Mouse (Mus musculus) limb, embryonic 14.5 days (tissue): ENCODE data around the gene Vat1l. TPM values are rescaled to one million over a fixed set of nuclear protein-coding genes. Genes with fewer than 3 reads are reported as not detected.

Experiments used
- ATAC-seq: fragments of 200-750 bp; cut with Nextera tagmentation; 2 replicates; pipeline ENCODE4 v1.8.0; 2017; ENCODE audit warnings: low read depth, moderate number of reproducible peaks, moderate TSS enrichment; ENCODE audit not compliant: low FRiP score
- DNase-seq: peaks from one replicate; pipeline ENCODE4 v3.0.0-alpha.2; 2015; ENCODE audit warnings: low spot score
- H3K27ac ChIP-seq: fragments of 300-500 bp; sonication (generic); replicated peaks from 2 replicates; pipeline ENCODE4 v1.5.1; 2014; ENCODE audit warnings: low read depth, mild to moderate bottlenecking, low read length, moderate library complexity, mixed read lengths
- H3K27me3 ChIP-seq: fragments of 300-500 bp; sonication (generic); 2 replicates; pipeline ENCODE4 v1.6.1; 2014; ENCODE audit warnings: low read length, mixed read lengths; ENCODE audit not compliant: control insufficient read depth, insufficient read depth
- H3K36me3 ChIP-seq: fragments of 300-500 bp; sonication (generic); 2 replicates; pipeline ENCODE4 v1.6.1; 2014; ENCODE audit warnings: mild to moderate bottlenecking, low read length, moderate library complexity, mixed read lengths; ENCODE audit not compliant: control insufficient read depth, insufficient read depth
- H3K4me1 ChIP-seq: fragments of 300-500 bp; sonication (generic); 2 replicates; pipeline ENCODE4 v1.6.1; 2014; ENCODE audit warnings: antibody characterized with exemption, low read length, mixed read lengths; ENCODE audit not compliant: control insufficient read depth, insufficient read depth
- H3K4me2 ChIP-seq: fragments of 300-500 bp; sonication (generic); replicated peaks from 2 replicates; pipeline ENCODE4 v1.6.1; 2014; ENCODE audit warnings: low read depth, mild to moderate bottlenecking, low read length, moderate library complexity; ENCODE audit not compliant: severe bottlenecking
- H3K4me3 ChIP-seq: fragments of 300-500 bp; sonication (generic); replicated peaks from 2 replicates; pipeline ENCODE4 v1.5.1; 2014; ENCODE audit warnings: low read length
- H3K9ac ChIP-seq: fragments of 300-500 bp; sonication (generic); 2 replicates; pipeline ENCODE4 v1.6.1; 2014; ENCODE audit warnings: mild to moderate bottlenecking, low read depth, low read length, moderate library complexity; ENCODE audit not compliant: severe bottlenecking
- H3K9me3 ChIP-seq: fragments of 300-500 bp; sonication (generic); 2 replicates; pipeline ENCODE4 v1.6.1; 2016; ENCODE audit warnings: low read length; ENCODE audit not compliant: control insufficient read depth
- POLR2A ChIP-seq: fragments of 200-500 bp; IDR thresholded peaks from 2 replicates; pipeline ENCODE4 v1.8.0; 2012; ENCODE audit warnings: inconsistent platforms, mild to moderate bottlenecking, moderate library complexity, borderline replicate concordance; ENCODE audit not compliant: insufficient read depth, insufficient read length; ENCODE audit errors: extremely low read depth
- WGBS: fragments of 180-500 bp; shearing (Covaris S2); extraction: QIAGEN DNeasy Blood & Tissue Kit; methylation state at CpG from one replicate; pipeline ENCODE4 v1.1.7; 2014; 5-methylcytosine and 5-hydroxymethylcytosine counted together
- polyA plus RNA-seq, 2 experiments: library from polyadenylated mRNA; depleted of rRNA in 1 of 2; stranded (reverse) in 1 of 2; unstranded in 1 of 2; fragments of >200 nt; fragmentation: Nextera tagmentation in 1 of 2; extraction: Ambion mirVana in 1 of 2; gene quantifications; 2 replicates each; pipeline versions ENCODE4 v1.2.1 to v1.2.3; 2012 to 2014

Gene Vat1l
- polyA plus RNA-seq, 2 experiments, result 3.9 to 9.9 TPM

DNA sequence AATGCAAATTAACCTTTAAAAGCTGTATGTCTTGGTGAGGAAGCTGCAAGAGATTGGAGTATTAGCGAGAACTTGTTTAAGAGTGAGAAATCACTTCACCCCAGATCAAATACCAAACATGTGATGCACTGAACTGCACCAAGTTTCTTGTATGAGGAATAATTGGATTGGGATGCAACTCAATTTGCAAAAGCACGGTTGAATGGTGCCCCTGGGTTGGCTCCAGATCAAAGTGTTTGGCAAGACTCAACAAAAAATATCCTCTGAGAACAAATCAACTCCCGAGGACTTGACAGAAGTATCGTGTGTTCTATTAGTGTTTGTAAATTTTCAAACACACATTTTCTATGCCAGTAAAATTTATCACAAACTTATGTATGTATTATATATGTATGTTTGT lies 112.7 kb downstream of the Vat1l start:
- no peak overlapping the region for H3K9ac ChIP-seq
- ATAC-seq (no peak), DNase-seq (no peak)
- no peak overlapping the region for H3K4me2 ChIP-seq
- H3K27me3 ChIP-seq, result no peaks in the 10 kb centered on the region
- H3K27ac ChIP-seq, result no peak overlapping the region
- no peak for TF ChIP-seq POLR2A
- WGBS, result 74% methylated on average over 4 of the region's 4 CpGs
- no peaks in the 10 kb centered on the region for H3K4me1 ChIP-seq
- no peak overlapping the region for H3K4me3 ChIP-seq
- no peaks in the 10 kb centered on the region for H3K9me3 ChIP-seq
- no peaks in the 10 kb centered on the region for H3K36me3 ChIP-seq

DNA sequence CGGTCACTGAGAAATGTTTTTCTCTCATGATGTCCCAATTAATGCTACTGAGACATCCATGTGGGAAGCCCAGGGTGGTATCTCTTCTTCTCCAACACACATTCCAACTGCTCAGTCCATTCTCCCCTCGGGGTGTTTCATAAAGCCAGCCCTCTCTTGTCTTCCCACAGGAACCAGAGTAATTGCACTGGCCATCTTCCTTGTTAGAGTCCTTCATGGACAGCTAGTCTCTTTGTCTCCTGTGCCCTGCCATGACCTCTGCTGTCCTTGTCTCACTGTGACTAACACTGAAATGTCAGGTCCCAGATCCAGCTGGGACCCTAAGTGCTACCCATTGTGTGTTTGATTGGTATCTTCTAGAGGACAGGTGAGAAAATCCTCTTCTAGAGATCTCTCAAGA lies 116.7 kb downstream of the Vat1l start:
- no peak overlapping the region for H3K27ac ChIP-seq
- WGBS, result 78% methylated on average over 2 of the region's 2 CpGs
- no peaks in the 10 kb centered on the region for H3K4me1 ChIP-seq
- no peak overlapping the region for H3K9ac ChIP-seq
- no peak for TF ChIP-seq POLR2A
- no peaks in the 10 kb centered on the region for H3K36me3 ChIP-seq
- ATAC-seq (no peak), DNase-seq (no peak)
- no peaks in the 10 kb centered on the region for H3K9me3 ChIP-seq
- H3K27me3 ChIP-seq, result no peaks in the 10 kb centered on the region
- no peak overlapping the region for H3K4me3 ChIP-seq
- H3K4me2 ChIP-seq, result no peak overlapping the region

DNA sequence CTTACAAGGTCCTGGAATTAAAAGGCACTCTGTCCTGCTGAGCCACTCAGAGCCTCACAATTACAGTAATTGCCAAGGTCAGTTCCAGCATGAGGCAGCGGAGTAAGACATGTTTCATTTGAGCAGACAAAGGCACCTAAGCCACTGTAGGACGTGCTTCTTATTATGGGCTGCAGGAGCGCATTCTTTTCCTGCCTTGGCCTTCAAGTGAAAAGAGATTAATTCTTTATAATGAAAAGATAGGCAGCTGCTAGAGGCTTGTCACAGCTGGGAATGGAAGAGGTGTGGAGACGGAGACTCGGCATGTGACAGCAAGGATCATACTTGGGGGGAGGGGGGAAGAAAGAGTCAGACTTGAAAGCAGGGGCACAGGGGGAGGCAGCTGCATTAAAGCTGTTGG lies 126.5 kb downstream of the Vat1l start:
- no peak overlapping the region for H3K27ac ChIP-seq
- no peak for DNase-seq
- 53% methylated on average over 5 of the region's 5 CpGs for WGBS

DNA sequence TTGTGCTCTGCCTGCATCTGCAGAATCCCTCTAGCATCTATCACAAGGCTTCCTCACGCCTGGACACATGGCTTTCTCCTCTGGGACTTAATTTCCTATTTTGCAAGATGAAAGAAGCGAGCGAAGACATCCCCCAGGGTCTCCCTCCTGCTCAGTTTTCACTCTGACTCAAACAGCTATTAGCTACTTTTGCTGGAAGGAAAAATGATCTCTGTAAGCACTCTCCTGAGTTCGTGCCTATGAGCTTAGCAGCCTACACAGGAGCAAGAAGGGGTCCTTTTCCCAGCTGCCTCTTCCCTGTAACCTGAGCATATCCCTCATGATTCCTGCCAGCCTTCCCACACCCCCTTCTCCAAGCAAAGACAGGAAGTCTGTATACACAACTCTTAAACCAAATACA lies 127.5 kb downstream of the Vat1l start:
- DNase-seq, result peak; percentile 23
- H3K4me2 ChIP-seq, result no peak overlapping the region

More for the DNA sequence above, 126.5 kb downstream of the Vat1l start:
- TF ChIP-seq POLR2A, result no peak
- Histone ChIP-seq H3K36me3 (no peaks in the 10 kb centered on the region), H3K4me2 (no peak overlapping the region), H3K9me3 (0 out of 2 replicates have a peak, but pooled peaks cover 4% of the 10 kb centered on the region), H3K9ac (no peak overlapping the region), H3K4me3 (no peak overlapping the region), H3K27me3 (no peaks in the 10 kb centered on the region), H3K4me1 (peaks cover 9% of the 10 kb centered on the region; the same call in 1 of the 2 replicates)
- no peak for ATAC-seq

DNA sequence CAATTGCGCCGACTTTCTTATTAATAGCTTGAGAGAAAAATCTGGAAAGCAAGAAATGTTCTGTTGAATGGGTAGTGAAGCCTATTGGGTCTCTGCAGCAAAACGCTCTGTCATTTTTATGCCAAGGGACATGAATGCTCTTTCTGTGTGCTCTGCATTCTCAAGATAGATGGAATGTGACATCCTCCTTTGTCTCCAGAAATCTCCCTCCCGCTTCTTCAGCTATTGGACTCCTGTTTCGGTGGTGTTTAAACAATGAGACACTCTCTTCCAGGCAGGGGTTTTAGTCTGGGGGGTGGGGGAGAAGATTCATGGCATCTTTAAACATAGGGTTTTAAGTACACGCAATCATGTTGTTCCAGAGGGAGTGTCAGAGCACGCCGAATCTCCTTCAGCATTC lies 130.3 kb downstream of the Vat1l start:
- no peak overlapping the region for H3K27ac ChIP-seq
- H3K9ac ChIP-seq, result no peak overlapping the region
- DNase-seq (no peak), ATAC-seq (no peak)
- peaks cover 9% of the 10 kb centered on the region; the same call in 1 of the 2 replicates for H3K4me1 ChIP-seq
- WGBS, result 83% methylated on average over 8 of the region's 8 CpGs
- no peak overlapping the region for H3K4me3 ChIP-seq
- H3K9me3 ChIP-seq, result no peaks in the 10 kb centered on the region
- H3K4me2 ChIP-seq, result no peak overlapping the region
- H3K27me3 ChIP-seq, result no peaks in the 10 kb centered on the region
- H3K36me3 ChIP-seq, result no peaks in the 10 kb centered on the region
- no peak for TF ChIP-seq POLR2A

More for the DNA sequence above, 127.5 kb downstream of the Vat1l start:
- 17% methylated on average over 4 of the region's 4 CpGs for WGBS
- H3K27ac ChIP-seq, result no peak overlapping the region; the same call in 1 of the 2 replicates
- H3K9me3 ChIP-seq, result 0 out of 2 replicates have a peak, but pooled peaks cover 4% of the 10 kb centered on the region
- TF ChIP-seq POLR2A, result no peak
- no peak overlapping the region for H3K4me3 ChIP-seq
- H3K4me1 ChIP-seq, result peaks cover 9% of the 10 kb centered on the region; the same call in 1 of the 2 replicates
- H3K9ac ChIP-seq, result no peak overlapping the region
- peak; percentile 60; the same call in 1 of the 2 replicates for ATAC-seq
- H3K36me3 ChIP-seq, result no peaks in the 10 kb centered on the region
- no peaks in the 10 kb centered on the region for H3K27me3 ChIP-seq

DNA sequence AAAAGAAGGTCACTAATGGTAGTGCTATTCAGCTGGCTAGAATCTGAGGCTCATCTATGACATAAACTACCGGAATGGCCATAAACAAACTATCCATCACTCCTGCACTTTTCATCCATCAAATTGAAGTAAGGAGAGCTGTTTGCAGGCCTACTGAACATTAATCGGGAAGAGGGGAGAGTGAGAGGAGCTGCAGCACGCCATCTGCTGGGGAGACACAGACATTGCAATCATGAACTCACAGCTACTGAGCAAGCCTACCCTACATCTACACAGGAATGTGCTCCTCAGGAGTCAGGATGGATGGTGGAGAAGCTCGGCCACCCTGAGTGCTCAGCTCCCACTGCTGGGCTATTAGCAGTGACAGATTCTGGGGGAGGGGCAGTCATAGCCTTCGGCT lies 136.9 kb downstream of the Vat1l start:
- Histone ChIP-seq H3K4me3 (no peak overlapping the region), H3K27me3 (no peaks in the 10 kb centered on the region), H3K36me3 (no peaks in the 10 kb centered on the region), H3K9me3 (no peaks in the 10 kb centered on the region), H3K9ac (no peak overlapping the region), H3K4me1 (no peaks in the 10 kb centered on the region), H3K4me2 (no peak overlapping the region), H3K27ac (no peak overlapping the region)
- ATAC-seq (no peak), DNase-seq (no peak)
- 76% methylated on average over 5 of the region's 5 CpGs for WGBS
- no peak for TF ChIP-seq POLR2A
